Mouse (Mus musculus): ENCODE measurements around the gene Plpp1. TPM values are rescaled to one million over a fixed set of nuclear protein-coding genes. Genes with fewer than 3 reads are reported as not detected.

Gene Plpp1
- polyA plus RNA-seq, 1 experiment, result 171 TPM

DNA sequence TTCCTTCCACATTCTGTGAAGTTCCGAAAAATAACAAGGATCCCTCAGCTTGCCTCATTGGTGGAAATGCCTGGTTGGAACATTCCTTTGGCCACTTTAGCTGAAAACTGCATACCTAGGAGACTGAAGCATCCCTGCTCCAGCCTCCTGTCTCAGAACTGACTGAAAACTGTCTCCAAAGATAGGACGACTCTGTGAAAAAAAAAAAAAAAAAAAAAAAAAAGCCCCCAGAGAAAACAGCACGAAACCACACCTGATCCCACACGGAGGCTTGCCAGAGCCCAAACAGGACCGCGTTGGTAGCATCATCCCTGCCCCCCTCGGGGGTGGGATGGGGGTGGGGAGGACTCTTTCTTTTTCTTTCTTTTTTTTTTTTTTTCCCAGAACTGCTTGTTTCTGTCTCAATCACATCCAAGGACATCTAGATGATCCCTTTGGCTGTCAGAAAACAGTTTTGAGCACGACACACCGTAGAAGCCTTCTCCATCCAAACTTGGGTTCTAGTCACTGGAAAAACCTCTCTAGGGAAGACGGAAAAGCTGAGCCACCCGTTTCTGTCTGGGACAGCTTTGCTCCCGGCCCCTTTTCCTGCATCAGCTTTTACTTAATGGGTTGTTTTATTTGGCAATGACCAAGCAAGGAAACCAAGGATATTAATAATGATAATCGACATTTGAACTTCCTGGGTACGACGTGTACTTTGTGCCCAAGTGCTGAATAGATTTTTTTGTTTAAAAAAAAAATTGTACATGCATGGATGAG is 29.0 kb upstream of the Plpp1 start:
- peak; percentile 23; the same call in 1 of the 2 replicates for TF ChIP-seq POLR2A (IDR thresholded peaks at IDR 0.05; ENCODE audit: borderline replicate concordance, extremely low read depth, low read depth, low read length)
- TF ChIP-seq CTCF (IDR thresholded peaks at IDR 0.05; ENCODE audit: insufficient read depth, low read length), result no peak
- 16% methylated on average over 15 of the region's 15 CpGs for WGBS
- peaks cover 20% of the 10 kb centered on the region for H3K4me1 ChIP-seq (ENCODE audit: control insufficient read depth, insufficient read depth, low read length)
- peak overlapping the region; percentile 50 for H3K4me3 ChIP-seq (replicated peaks; ENCODE audit: extremely low read depth, low read depth, low read length)
- DNase-seq, result no peak

DNA sequence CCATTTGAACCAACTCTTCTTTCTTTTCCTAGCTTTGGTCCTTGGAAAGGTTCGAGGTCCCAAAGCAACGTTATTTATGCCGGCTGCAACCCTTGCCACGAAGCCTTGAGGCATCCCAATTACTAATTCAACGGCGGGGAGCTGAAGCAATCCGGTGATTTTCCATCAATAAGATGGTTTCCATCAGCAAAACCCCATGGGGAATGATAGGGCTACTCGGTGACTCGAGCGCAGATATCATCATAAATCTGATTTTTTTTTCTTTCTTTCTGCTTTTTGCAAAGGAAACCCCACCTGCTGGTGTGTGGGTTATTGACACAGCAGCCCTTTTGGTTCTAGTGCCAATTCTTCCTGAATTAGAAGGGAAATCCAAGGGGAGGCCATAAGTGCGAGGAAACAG is 28.3 kb upstream of the Plpp1 start:
- TF ChIP-seq CTCF (IDR thresholded peaks at IDR 0.05; ENCODE audit: insufficient read depth, low read length) (no peak), POLR2A (IDR thresholded peaks at IDR 0.05; ENCODE audit: borderline replicate concordance, extremely low read depth, low read depth, low read length) (no peak)
- no peak for DNase-seq
- Histone ChIP-seq H3K4me1 (ENCODE audit: control insufficient read depth, insufficient read depth, low read length) (peaks cover 20% of the 10 kb centered on the region), H3K4me3 (replicated peaks; ENCODE audit: extremely low read depth, low read depth, low read length) (no peak overlapping the region)
- WGBS, result 37% methylated on average over 11 of the region's 11 CpGs

DNA sequence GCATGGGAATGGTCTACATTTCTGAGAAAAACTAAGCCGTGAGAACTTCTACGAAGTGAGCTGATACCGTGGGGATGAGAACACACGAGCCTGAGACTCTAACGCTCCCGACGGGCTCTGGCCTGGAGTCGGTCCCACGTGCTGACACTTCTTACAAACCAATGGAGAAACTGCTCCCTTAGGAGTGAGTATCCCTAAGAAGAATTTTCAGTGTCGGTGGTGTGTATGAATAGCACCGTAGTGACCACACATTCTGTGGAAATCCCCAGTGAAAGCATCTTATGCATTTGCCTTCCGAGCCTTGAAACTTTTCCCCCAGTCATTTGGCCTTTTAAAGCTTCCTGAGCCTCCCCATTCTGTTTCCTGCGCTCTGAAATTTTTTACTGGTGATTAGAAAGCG is 27.7 kb upstream of the Plpp1 start:
- Histone ChIP-seq H3K4me3 (replicated peaks; ENCODE audit: extremely low read depth, low read depth, low read length) (no peak overlapping the region), H3K4me1 (ENCODE audit: control insufficient read depth, insufficient read depth, low read length) (peaks cover 20% of the 10 kb centered on the region)
- 75% methylated on average over 14 of the region's 14 CpGs for WGBS
- no peak for DNase-seq
- TF ChIP-seq CTCF (IDR thresholded peaks at IDR 0.05; ENCODE audit: insufficient read depth, low read length) (no peak), POLR2A (IDR thresholded peaks at IDR 0.05; ENCODE audit: borderline replicate concordance, extremely low read depth, low read depth, low read length) (no peak)

DNA sequence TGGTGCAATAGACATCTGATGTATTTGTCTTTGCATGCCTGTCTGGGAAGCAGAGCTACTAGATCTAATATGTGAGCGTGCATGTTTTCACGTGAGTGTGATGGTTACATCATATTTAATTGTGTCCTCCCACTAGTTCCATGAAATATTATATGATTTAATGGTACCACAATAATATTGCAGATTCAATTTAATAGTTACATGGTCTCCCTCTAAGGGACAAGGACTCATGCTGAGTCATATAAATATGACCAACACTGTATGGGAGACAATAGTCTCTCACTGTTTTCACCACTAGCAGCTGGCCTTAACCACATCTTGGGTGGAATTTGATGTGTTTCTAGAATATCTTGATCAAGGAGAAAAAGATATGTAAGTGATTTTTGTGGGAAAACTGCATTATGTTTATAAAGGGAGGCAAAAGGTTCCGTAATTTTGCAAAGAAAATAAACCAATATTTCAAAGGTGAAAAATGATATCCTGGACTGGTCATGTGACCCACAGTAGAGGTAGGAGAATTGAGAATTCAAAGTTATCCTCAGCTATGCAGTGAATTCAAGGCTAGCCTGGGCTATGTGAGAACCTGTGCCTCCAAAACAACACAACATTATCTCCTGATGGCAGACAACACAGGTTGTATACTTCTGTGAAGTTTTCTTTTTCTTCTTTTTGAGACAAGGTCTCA is 26.5 kb upstream of the Plpp1 start:
- 94% methylated on average over 3 of the region's 3 CpGs for WGBS
- no peak for DNase-seq
- Histone ChIP-seq H3K4me1 (ENCODE audit: control insufficient read depth, insufficient read depth, low read length) (peaks cover 20% of the 10 kb centered on the region), H3K4me3 (replicated peaks; ENCODE audit: extremely low read depth, low read depth, low read length) (no peak overlapping the region)
- TF ChIP-seq POLR2A (IDR thresholded peaks at IDR 0.05; ENCODE audit: borderline replicate concordance, extremely low read depth, low read depth, low read length) (no peak), CTCF (IDR thresholded peaks at IDR 0.05; ENCODE audit: insufficient read depth, low read length) (no peak)

DNA sequence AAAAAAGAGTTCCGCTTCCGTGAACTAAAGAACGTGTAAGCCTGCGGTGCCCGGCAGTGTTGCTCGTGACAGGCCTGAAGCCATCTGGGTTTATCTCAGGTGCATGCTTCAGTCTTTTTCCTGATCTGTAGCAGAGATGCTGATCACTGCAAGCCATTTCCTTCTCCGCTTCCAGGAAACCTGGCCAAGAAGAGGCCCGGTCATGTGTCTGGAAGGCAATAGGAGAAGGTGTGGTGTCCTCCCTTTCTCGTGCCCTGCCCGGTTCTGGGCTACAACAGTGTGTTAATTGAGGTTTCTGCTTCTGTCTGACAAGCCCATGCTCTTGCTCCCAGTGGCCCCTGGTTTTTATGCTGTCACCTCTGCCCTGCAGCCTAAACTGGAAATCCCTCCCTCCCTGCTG is 24.7 kb upstream of the Plpp1 start:
- DNase-seq, result no peak

DNA sequence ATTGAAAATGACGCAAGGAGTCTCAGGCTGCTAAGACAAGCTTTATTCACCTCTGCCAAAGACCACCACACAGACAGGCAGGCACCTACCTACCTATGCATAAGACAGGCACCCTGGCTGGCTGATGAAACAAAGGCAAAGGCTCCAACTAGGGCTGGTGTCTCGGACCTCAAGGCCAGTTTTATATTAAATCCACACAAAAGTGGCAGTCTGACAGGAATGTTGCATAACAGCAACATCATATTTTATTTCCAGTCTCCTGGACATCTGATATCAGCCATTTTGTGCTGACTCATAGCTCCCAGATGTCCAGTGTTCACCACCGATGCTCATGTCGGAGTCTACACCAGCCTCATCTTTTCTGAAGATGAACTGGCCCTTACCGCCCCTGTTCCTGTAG is 22.2 kb upstream of the Plpp1 start:
- TF ChIP-seq CTCF (IDR thresholded peaks at IDR 0.05; ENCODE audit: insufficient read depth, low read length), result no peak
- no peak for TF ChIP-seq POLR2A (IDR thresholded peaks at IDR 0.05; ENCODE audit: borderline replicate concordance, extremely low read depth, low read depth, low read length)
- no peak for DNase-seq
- H3K4me1 ChIP-seq (ENCODE audit: control insufficient read depth, insufficient read depth, low read length), result no peaks in the 10 kb centered on the region; the same call in 1 of the 2 replicates
- no peak overlapping the region for H3K4me3 ChIP-seq (replicated peaks; ENCODE audit: extremely low read depth, low read depth, low read length)
- WGBS, result 78% methylated on average over 5 of the region's 5 CpGs

More for the DNA sequence above, 24.7 kb upstream of the Plpp1 start:
- no peak overlapping the region for H3K4me3 ChIP-seq (replicated peaks; ENCODE audit: extremely low read depth, low read depth, low read length)
- TF ChIP-seq POLR2A (IDR thresholded peaks at IDR 0.05; ENCODE audit: borderline replicate concordance, extremely low read depth, low read depth, low read length), result no peak
- TF ChIP-seq CTCF (IDR thresholded peaks at IDR 0.05; ENCODE audit: insufficient read depth, low read length), result no peak
- WGBS, result 75% methylated on average over 10 of the region's 10 CpGs
- H3K4me1 ChIP-seq (ENCODE audit: control insufficient read depth, insufficient read depth, low read length), result peaks cover 14% of the 10 kb centered on the region

- no peak overlapping the region for H3K4me3 ChIP-seq (replicated peaks; ENCODE audit: extremely low read depth, low read depth, low read length)
- 84% methylated on average over 7 of the region's 7 CpGs for WGBS
- DNase-seq, result no peak
- H3K4me1 ChIP-seq (ENCODE audit: control insufficient read depth, insufficient read depth, low read length), result no peaks in the 10 kb centered on the region
- TF ChIP-seq CTCF (IDR thresholded peaks at IDR 0.05; ENCODE audit: insufficient read depth, low read length) (no peak), POLR2A (IDR thresholded peaks at IDR 0.05; ENCODE audit: borderline replicate concordance, extremely low read depth, low read depth, low read length) (no peak)
These were observed 15.3 kb upstream of the Plpp1 start for GRCm38 (mm10) chr13:112785305-112785704.

- no peak overlapping the region for H3K4me3 ChIP-seq (replicated peaks; ENCODE audit: extremely low read depth, low read depth, low read length)
- TF ChIP-seq CTCF (IDR thresholded peaks at IDR 0.05; ENCODE audit: insufficient read depth, low read length) (no peak), POLR2A (IDR thresholded peaks at IDR 0.05; ENCODE audit: borderline replicate concordance, extremely low read depth, low read depth, low read length) (no peak)
- H3K4me1 ChIP-seq (ENCODE audit: control insufficient read depth, insufficient read depth, low read length), result no peaks in the 10 kb centered on the region
- DNase-seq, result no peak
- WGBS, result 69% methylated on average over 3 of the region's 3 CpGs
These were observed 14.4 kb upstream of the Plpp1 start for GRCm38 (mm10) chr13:112786142-112786541.

DNA sequence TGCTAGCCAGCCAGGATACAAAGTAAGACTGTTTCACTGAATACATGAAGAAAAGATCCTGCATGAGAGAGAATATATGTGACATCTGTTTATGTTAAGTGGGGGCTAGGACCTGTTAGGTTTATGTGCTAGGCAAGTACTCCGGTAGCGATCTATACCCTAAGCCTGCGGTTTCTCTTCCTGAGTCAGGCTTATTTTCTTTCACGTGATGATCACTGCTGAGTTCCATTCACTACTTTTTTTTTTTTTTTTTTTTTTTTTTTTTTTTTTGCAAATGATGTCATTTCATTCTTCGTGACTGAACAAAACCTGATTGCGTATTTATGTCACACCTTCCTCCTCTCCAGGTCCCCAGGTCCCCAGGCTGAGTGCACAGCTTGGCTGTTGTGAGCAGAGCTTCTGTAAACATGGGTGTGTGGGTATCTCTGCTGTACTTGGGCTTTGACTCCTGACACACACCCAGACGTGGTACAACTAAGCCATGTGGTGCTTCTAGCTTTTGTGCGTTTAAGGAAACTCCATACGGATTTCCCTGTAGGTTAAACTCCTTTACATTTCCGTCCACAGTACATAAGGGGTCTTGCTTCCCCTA is 13.6 kb upstream of the Plpp1 start:
- 68% methylated on average over 10 of the region's 10 CpGs for WGBS
- Histone ChIP-seq H3K4me3 (replicated peaks; ENCODE audit: extremely low read depth, low read depth, low read length) (no peak overlapping the region), H3K4me1 (ENCODE audit: control insufficient read depth, insufficient read depth, low read length) (no peaks in the 10 kb centered on the region; the same call in 1 of the 2 replicates)
- TF ChIP-seq POLR2A (IDR thresholded peaks at IDR 0.05; ENCODE audit: borderline replicate concordance, extremely low read depth, low read depth, low read length) (no peak), CTCF (IDR thresholded peaks at IDR 0.05; ENCODE audit: insufficient read depth, low read length) (no peak)
- DNase-seq, result no peak
